Mouse (Mus musculus): ENCODE measurements around the gene Pomt2.

Gene Pomt2

DNA sequence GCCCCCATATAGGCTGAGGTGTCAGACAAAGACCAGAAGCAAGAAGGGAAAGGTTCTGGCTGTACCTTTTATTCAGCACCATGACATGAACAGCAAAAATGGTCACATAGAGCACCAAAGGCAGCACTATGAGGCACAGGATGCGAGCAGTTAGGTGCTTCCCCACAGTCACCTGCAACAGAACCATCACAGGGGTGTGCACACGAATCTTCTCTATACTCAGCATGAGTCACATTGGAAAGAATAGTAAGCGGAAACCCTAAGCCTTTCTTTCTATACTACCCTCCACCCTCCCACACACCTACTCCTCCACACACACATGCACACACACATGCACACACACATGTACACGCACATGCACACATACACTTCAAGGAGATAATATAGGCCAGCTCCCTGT lies 17.5 kb downstream of the Pomt2 start:
- no peak for DNase-seq (ENCODE audit: low read depth, low spot score)

GRCm38 (mm10) chr12:87127256-87127655 lies 20.5 kb downstream of the Pomt2 start:
- no peak for DNase-seq (ENCODE audit: low read depth, low spot score)

- DNase-seq (ENCODE audit: low read depth, low spot score) = no peak
Observed at GRCm38 (mm10) chr12:87121918-87122589, 25.7 kb downstream of the Pomt2 start.

GRCm38 (mm10) chr12:87107357-87107977 lies 40.3 kb downstream of the Pomt2 start:
- no peak for DNase-seq (ENCODE audit: low read depth, low spot score)

- no peak for DNase-seq (ENCODE audit: low read depth, low spot score)
Observed at GRCm38 (mm10) chr12:87104796-87105195, 43.0 kb downstream of the Pomt2 start.

DNA sequence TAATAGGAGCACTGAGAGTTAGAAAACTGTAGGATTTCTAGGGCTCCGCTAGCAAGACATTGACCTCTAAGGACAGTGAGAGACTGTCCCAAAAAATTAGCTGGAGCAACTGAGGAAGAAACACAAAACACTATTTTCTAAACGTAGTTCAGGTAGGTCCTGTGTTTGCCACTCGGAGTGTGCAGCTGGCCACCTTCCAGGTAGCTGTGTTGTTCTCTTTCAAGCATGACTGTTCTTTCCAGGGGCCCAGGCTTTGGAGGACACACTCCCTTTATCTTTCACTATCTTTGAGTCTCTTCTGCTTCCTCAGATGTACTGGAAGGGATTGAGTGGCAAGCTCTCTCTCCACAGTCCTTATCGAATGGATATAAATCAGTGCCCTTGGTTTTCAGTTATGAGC lies 44.3 kb downstream of the Pomt2 start:
- DNase-seq (ENCODE audit: low read depth, low spot score) = no peak

GRCm38 (mm10) chr12:87102165-87102631 lies 45.6 kb downstream of the Pomt2 start, which contains the start of gene Ngb:
TSS of gene Ngb (minus strand) at chr12:87102539.
- no peak for DNase-seq (ENCODE audit: low read depth, low spot score)

- DNase-seq (ENCODE audit: low read depth, low spot score) = no peak
Observed at GRCm38 (mm10) chr12:87100331-87100730, 47.4 kb downstream of the Pomt2 start.

DNA sequence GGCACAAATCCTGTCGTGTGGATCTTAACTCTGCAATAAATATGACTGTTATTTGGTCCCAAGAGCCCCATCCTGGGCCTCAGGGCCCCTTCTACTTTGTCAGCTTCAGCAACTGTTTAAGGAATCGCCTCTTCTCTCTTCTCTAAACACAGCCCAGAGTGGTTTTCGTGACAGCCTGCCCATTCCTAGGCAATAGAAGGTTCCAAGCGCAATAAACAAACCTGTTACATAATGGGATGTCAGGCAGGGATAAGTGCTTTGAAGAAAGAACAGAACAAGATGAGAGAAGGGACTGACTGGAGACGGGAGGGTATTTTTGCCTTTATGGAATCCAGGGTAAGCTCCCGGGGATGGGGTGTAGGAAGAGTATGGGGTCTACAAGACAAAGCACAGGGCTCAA lies 54.1 kb downstream of the Pomt2 start:
- DNase-seq (ENCODE audit: low read depth, low spot score) = no peak

- DNase-seq (ENCODE audit: low read depth, low spot score) = no peak
Observed at GRCm38 (mm10) chr12:87093249-87093648, 54.5 kb downstream of the Pomt2 start.

GRCm38 (mm10) chr12:87091916-87092315 lies 55.9 kb downstream of the Pomt2 start:
- DNase-seq (ENCODE audit: low read depth, low spot score) = no peak

- DNase-seq (ENCODE audit: low read depth, low spot score) = no peak
Observed at GRCm38 (mm10) chr12:87089701-87090100, 58.1 kb downstream of the Pomt2 start.

DNA sequence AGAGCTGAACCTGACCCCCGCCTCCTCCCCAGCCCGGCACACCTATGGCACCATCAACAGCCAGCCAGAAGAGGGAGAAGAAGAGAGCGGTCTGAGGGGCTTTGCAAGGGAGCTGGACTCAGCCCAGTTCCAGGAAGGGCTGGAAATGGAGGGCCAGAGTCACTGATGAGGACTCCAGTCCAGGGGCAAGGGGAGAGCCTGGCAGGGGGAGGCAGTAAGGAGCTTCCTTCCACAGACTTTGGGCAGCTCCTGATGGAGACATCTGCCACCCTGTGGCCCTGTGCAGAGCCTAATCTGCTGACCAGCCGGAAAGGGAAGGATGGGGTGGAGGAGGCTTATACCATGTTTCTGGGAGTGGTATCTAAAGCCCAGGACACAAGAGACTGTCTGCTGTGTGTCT lies 58.5 kb downstream of the Pomt2 start:
- DNase-seq (ENCODE audit: low read depth, low spot score) = no peak

GRCm38 (mm10) chr12:87088331-87088730 lies 59.4 kb downstream of the Pomt2 start:
- DNase-seq (ENCODE audit: low read depth, low spot score) = no peak

- no peak for DNase-seq (ENCODE audit: low read depth, low spot score)
Observed at GRCm38 (mm10) chr12:87087236-87087635, 60.5 kb downstream of the Pomt2 start.

DNA sequence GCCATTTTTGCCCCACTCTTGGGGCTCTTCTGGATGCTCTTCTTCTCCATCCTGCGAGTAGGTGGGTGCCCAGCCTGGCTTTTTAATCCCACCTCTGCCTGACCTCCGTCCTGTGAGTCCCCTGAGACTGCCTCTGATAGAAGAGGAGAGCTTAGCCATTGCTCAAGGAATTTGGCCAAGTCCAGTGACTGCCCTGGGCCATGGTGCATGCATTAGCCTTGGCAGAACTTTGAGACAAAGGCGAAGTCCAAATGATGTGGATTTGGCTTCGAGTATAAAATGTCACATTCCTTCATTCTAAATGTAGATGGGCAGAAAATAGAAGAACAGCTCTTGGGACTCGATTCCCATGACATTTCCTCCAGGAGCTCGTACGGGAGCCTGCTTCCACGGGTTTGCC lies 65.0 kb downstream of the Pomt2 start:
- DNase-seq (ENCODE audit: low read depth, low spot score) = no peak

GRCm38 (mm10) chr12:87076610-87077009 lies 71.2 kb downstream of the Pomt2 start:
- DNase-seq (ENCODE audit: low read depth, low spot score) = no peak

GRCm38 (mm10) chr12:87070520-87070919 lies 77.2 kb downstream of the Pomt2 start:
- DNase-seq (ENCODE audit: low read depth, low spot score) = no peak

GRCm38 (mm10) chr12:87066429-87066828 lies 81.3 kb downstream of the Pomt2 start:
- no peak for DNase-seq (ENCODE audit: low read depth, low spot score)

DNA sequence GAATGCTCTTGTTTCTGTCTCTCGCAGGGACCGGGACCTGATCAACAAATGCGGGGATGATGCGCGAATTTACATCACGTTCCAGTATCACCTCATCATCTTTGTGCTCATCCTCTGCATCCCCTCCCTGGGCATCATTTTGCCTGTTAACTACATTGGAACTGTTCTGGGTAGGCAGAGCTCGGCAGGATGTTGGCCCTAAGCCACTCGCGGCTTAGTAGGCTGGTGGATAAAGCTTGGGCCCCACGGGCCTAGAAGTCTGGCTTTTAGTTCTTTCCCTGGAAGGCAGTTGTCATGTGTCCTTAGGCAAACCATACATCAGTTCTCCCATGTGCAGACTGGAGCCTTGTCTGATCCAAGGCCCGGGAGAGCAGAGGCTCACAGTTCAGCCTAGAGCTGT lies 82.3 kb downstream of the Pomt2 start:
- no peak for DNase-seq (ENCODE audit: low read depth, low spot score)

- no peak for DNase-seq (ENCODE audit: low read depth, low spot score)
Observed at GRCm38 (mm10) chr12:87057066-87057465, 90.7 kb downstream of the Pomt2 start.

All from embryo, embryonic 11.5 days (tissue).